Mouse (Mus musculus) gastrocnemius, adult 8-10 months (tissue): Measurements from ENCODE around the gene Ogg1. TPM values are rescaled to one million over a fixed set of nuclear protein-coding genes. Genes with fewer than 3 reads are reported as not detected.
"Not testable (repeated sequence)": the region's sequence is repeated elsewhere in the genome, so short reads cannot be mapped to it uniquely, and the experiment has no call there.

Experiments used
- DNase-seq, 2 experiments: peaks; one replicate each; pipeline ENCODE4 v3.0.0; 2022; ENCODE audit warnings: low spot score in 2 of 2
- total RNA-seq, 4 experiments: library from RNA; stranded (reverse); gene quantifications; 2 replicates each; pipeline ENCODE4 v1.2.4; 2022

Ogg1 gene
- total RNA-seq, 4 experiments from 2014 or later, result 4.3 to 7.6 (median 5.2) TPM

GRCm38 (mm10) chr6:113331721-113332120, 4.9 kb downstream of the Ogg1 start:
- DNase-seq, result no peak

DNA sequence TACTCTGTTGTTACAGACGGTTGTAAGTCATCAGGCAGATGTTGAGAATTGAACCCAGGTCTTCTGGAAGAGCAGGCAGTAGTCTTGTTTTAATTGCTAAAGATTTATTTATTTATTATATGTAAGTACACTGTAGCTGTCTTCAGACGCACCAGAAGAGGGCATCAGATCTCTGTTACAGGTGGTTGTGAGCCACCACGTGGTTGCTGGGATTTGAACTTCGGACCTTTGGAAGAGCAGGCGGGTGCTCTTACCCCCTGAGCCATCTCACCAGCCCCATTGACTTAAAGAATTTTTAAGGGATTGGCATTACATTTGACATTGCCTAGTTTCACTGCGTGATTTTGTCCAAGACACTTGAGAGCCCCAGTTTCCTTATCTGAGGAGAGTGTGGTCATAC, 6.0 kb downstream of the Ogg1 start:
- not testable (repeated sequence) for DNase-seq

DNA sequence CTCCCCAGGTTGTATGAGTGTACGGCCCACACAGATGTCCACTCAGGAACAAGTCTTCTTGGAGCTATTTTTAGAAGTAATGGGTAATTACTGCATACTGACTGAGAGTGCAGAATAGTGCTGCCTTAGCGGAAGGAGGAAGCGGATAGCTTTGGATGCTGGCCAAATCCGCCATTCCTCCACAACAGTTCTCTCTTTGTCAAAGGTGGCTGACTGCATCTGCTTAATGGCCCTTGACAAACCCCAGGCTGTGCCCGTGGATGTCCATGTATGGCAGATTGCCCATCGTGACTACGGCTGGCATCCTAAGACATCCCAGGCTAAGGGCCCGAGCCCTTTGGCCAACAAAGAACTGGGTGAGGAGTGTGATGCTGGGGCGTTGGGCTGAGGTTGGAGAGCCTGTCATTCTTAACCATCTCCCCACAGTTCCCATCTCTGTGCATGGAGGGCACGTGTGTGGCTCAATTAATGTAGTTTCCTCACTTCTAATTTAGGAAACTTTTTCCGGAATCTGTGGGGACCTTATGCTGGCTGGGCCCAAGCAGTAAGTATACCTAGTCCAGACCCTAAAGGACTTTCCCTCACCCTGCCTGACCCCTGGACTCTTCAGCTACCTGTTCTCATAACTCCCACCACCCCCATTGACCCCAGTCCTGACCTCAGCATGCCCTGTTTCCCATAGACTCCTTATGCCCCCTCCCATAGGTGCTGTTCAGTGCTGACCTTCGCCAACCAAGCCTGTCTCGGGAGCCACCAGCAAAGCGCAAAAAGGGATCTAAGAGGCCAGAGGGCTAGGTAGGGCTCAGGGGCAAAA, 6.6 kb downstream of the Ogg1 start:
- no peak for DNase-seq

GRCm38 (mm10) chr6:113334216-113334615, 7.4 kb downstream of the Ogg1 start:
- no peak for DNase-seq

GRCm38 (mm10) chr6:113336852-113337620, 10.3 kb downstream of the Ogg1 start:
- DNase-seq, result no peak

GRCm38 (mm10) chr6:113341574-113341973, 14.8 kb downstream of the Ogg1 start:
- no peak for DNase-seq

GRCm38 (mm10) chr6:113342297-113342696, 15.5 kb downstream of the Ogg1 start:
- no peak for DNase-seq

DNA sequence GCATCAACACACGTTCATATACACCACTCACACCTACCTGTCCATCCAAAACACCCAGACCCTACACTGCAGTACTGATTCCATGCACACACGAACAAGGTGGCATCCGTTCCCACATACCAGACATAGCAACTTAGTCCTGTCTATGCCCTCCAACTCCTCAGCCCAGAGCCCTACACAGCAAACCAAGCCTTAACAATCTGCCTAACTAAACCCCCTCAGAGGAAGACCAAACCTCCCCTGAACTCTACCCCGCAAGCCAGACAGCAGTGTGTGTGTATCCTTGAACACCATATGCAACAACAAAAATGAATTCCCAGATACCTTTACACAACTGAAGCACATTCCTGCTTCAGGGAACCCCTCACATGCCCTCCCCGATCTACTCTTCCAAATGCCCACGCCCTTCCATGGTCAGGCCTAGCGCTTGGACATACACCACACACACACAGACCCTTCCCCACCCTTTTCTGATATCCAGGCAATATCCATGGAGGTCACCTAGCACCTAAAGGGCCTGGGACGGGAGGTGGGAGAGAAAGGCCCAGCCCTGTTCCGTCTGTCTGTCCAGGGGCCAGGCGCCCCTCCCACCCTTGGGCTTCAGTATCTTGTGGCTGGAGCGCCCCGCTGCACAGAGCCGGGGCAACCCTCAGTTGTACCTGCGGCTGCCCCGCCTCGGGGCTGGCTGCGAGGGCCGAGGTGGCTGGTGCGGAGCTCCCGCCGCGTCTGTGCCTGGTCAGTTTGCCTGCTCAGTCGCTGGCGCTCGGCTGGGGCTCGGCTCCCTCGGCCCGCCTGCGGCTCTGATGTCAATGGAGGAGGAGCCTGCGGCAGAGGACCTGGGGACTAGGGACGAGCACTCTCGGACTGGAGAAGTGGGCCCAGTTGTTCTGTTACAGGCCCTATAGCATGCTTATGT, 16.7 kb downstream of the Ogg1 start, which contains the start of gene Camk1:
Gene Camk1 (minus strand): TSS at position 808 of the 916 bp plus-strand sequence.
- DNase-seq, result peak; percentile 76 to 80

- peak; percentile 75 to 87 for DNase-seq
Measured at GRCm38 (mm10) chr6:113344321-113344720, 17.5 kb downstream of the Ogg1 start.

- DNase-seq, result no peak
Measured at GRCm38 (mm10) chr6:113346897-113347296, 20.1 kb downstream of the Ogg1 start.

DNA sequence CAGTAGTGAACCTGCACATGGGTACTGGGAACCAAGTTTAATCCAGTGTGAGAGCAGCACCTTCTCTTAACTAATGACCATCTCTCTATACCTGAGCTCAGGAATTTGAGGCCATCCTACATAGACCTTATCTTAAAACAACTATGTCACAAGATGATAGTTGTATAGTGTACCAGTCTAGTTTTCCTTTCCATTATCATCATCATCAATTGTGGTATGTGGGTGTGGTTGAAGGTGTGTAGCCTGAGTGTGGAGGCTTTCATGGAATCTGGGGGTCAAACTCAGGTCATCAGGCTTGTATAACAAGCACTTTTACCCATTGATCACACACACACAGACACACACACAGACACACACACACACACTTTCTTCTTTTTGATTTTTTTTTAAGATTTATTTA, 23.8 kb downstream of the Ogg1 start:
- no peak for DNase-seq

DNA sequence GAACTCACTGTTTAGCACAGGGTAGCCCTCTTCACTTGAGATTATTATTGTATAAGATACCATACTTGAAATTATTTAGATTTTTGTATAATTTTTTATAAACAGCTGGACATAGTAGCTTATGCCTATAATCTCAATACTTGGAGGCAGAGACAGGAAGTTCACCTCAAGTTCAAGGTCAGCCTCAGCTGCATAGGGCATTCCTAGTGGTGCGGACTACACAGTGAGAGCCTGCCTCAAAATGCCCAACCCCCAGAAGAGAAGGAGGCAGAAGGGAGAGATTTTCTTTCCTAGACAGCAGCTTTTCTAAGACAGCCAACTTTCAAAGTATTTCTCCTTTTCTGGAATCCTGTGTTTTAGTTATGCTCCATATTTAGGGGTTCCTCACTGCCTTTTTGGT, 24.4 kb downstream of the Ogg1 start:
- no peak for DNase-seq

DNA sequence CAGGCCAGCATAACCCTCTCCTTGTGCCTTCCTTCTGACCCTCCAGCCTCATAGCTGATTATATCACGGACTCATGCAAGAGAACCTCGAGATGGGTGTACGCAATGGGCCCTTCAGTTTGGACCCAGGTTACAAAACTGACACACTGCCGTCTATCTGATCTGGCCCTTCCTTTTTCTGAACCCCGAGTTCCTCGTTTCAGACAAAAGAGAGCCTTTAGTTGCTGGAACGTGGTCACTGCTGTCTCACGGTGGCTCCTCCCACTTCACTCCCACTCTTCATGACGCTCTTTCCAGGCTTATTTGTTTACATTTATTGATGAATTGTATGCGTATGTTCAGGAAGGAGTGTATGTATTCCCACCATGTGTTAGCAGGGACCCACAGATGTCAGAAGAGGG, 24.9 kb downstream of the Ogg1 start:
- no peak for DNase-seq

- no peak for DNase-seq
Measured at GRCm38 (mm10) chr6:113352820-113353219, 26.0 kb downstream of the Ogg1 start.

DNA sequence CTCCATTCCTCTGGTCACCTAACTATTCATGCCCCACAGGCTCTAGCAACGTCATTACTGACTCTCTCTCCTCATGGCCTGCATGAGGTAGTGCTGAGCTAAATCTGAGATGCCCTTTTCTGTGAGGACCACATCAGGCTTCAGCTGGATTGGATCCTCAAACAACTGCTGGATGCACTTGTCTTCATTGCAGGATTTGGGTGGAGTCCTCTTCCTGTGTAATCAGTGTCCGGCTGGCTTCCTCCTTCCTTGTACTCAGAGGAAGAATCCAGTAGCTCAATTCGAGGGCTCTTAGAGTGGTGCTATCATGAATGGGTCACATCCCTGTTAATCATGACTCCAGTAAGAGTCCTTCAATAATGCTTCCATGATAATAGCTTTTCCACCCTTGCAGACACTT, 26.9 kb downstream of the Ogg1 start:
- no peak for DNase-seq

DNA sequence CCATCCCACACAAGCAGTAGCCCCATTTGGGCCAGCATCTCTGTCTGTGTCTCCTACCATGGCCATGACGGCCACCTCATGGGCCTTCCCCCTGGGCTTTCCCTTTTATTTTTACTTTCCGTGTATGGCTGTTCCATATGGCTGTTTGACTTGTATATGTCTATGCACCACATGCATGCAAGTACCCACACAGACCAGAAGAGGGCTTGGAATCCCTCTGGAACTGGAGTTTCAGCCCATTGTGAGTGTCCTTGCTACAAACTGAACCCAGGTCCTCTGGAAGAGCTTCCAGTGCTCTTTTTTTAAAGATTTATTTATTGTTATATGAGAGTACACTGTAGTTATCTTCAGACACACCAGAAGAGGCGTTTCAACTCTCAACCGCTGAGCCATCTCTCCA, 34.7 kb downstream of the Ogg1 start:
- no peak for DNase-seq

DNA sequence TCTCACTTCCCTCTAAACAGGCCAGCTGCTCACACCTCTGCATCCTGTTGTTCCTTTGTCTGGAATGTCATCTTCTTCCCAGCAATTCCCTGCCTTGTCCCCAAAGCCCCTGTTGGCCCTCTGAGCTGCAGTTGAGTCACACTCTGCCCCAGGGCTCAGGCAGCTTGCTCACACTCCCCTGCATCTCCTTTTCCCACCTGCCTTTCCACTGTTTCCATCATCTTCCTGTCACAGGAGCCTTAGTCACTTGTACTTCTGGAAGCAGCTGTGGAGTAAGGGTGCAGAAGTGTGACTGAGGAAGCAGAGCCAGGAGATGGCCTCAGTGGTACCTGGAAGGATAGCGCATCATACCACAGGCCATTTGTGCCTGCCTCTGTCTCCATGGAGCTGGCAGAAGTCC, 35.5 kb downstream of the Ogg1 start:
- no peak for DNase-seq

- DNase-seq, result no peak
Measured at GRCm38 (mm10) chr6:113364518-113365135, 37.9 kb downstream of the Ogg1 start.

GRCm38 (mm10) chr6:113366639-113367038, 39.9 kb downstream of the Ogg1 start:
- DNase-seq, result no peak

GRCm38 (mm10) chr6:113367574-113367973, 40.8 kb downstream of the Ogg1 start:
- DNase-seq, result no peak

- DNase-seq, result no peak
Measured at GRCm38 (mm10) chr6:113368124-113368523, 41.4 kb downstream of the Ogg1 start.
